Mouse (Mus musculus) thymus, postnatal 14 days (tissue): Measurements from ENCODE around the gene Dennd5a.
"Not testable (repeated sequence)": the region's sequence is repeated elsewhere in the genome, so short reads cannot be mapped to it uniquely, and the experiment has no call there.

Experiments used
- DNase-seq: peaks from one replicate; pipeline ENCODE4 v3.0.0; 2021

Dennd5a gene

DNA sequence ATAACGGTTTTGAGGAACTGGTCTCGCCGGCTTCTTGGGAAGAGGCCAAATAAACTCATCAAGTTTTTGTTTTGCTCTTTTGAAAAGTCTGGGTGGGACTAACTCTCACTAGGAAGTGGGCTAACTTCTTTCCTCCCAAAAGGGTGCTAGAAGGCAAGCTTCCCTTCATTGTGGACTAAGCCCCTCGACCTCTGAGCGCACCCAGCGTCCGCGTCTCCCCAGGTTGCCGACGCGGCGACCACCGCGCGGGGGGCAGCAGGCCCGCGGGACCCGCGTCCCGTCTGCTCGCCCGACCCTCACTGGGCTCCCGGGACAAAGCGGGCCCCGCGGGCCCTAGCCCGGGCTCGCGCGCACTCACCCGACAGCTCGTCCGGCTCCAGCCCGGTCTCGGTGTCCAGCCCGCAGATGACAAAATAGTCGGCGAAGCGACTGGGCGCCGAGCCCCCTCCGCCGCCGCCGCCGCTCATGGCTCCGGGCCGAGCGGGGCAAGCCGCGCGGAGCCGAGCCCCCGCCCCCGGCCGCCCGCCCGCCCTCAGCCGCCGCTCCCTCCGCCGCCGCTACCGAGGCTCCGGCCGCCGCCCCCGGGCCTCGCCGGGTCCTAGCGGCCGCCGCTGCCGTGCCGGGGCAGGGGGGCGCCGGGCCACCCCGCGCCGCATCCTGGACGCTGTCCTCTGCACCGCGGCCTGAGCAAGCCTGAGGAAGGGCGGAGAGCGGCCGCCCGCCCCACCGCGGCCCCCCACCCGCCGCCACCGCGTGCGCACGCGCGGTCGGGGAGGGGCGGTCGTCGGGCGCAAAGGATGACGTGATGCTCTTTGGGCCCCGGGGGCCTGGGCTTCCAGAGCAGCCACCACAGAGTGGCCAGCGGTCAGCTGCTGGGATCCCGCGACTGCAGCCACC, at the start of gene Dennd5a:
TSS of gene Dennd5a (minus strand) at position 755 of the 897 bp plus-strand sequence.
- DNase-seq = peak; percentile 58

DNA sequence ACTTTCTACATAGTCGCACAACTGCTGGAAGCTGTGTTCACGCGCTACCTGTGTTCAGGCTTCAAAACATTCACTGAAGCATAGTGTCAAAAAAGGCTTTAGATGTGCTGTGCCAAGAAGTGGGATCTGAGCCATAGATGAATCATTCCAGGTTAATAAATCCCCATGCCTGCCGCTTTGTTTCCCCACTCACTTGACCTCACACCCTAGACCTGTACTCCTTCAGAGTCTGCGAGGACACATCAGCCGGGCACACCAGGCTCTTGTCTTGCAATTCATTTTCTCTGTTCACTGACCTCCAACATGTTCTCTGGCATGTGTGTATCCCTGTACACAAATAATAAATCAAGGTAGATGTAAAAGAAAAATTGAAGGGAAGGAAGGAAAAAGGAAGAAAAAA, 48.8 kb upstream of the Dennd5a start:
- no peak for DNase-seq

DNA sequence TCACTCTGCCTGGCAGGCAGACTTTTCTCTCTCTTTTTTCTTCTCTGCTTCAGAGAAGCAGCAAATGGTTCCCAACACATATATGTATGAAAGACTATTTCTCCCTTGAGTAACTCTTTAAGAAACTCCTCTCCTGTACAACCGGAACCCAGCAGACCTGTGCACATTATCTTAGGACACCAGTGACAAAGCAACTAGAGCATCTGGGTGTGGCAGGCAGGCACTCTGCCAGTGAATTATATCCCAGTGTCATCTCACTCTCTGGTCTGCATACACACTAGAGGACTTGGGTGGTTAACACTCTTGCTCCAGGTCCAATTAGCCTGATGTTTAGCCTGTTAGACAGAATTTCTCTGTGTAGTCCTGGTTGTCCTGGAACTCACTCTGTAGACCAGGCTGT, 48.2 kb upstream of the Dennd5a start:
- DNase-seq = no peak

GRCm38 (mm10) chr7:110006471-110007195, 46.4 kb upstream of the Dennd5a start:
- no peak for DNase-seq

DNA sequence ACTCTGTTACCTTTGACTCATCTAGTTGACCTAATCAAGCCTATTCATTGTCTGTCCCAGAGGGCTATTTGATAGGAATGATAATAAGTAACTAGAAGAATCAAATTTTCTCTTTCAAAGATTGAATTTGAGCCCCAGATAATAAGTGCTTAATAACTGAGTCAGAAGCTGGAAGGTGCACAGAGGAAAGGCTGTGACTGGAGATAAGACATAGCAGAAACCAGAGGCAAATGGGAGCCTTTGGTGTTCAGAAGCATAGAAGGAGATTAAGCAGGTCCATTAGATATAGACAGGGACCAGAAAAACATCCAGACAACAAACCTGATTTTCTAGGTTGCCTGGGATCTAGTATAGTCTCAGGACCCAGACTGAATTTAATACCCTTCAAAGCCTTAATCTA, 45.7 kb upstream of the Dennd5a start:
- DNase-seq = no peak

DNA sequence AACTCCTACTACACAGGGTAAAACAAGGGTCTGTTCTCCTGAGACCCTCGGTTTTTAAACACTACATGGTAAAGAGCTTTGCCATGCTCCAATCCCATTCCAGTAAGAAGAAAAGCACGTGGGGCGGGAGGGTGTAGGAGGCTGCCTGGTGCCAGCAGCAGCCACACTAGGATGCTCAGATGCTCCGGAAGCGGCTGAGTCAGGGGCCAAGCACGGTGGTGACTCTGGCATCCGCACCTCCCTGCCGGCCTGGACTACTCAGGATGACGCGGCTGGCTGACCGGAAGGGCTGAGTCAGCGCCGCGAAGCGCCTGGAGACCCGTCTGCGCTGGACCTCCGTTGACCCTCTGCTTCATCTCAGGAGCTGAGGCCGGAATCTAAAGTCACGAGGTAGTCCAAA, 42.7 kb upstream of the Dennd5a start:
- no peak for DNase-seq

DNA sequence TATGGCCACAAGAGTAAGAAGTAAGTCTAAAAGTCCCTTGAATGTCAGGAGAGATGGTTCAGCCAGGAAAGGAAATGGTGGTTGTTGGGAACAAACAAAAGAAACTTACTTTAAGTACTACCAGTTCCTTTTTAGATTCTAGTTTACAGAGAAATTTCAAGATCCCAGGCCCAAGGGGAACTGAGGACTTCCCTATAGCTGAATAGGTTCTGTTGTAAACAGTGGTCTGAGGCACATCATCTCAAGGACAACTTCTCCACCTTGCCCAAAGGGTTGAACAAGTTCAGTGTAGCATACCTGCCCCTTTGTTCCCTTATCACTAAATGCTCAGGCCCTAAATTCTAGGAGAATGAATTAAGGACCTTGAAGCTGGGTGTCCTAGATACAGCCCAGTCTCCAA, 41.8 kb upstream of the Dennd5a start:
- DNase-seq = no peak

- DNase-seq = no peak
These were observed 38.1 kb upstream of the Dennd5a start for GRCm38 (mm10) chr7:109998388-109998787.

DNA sequence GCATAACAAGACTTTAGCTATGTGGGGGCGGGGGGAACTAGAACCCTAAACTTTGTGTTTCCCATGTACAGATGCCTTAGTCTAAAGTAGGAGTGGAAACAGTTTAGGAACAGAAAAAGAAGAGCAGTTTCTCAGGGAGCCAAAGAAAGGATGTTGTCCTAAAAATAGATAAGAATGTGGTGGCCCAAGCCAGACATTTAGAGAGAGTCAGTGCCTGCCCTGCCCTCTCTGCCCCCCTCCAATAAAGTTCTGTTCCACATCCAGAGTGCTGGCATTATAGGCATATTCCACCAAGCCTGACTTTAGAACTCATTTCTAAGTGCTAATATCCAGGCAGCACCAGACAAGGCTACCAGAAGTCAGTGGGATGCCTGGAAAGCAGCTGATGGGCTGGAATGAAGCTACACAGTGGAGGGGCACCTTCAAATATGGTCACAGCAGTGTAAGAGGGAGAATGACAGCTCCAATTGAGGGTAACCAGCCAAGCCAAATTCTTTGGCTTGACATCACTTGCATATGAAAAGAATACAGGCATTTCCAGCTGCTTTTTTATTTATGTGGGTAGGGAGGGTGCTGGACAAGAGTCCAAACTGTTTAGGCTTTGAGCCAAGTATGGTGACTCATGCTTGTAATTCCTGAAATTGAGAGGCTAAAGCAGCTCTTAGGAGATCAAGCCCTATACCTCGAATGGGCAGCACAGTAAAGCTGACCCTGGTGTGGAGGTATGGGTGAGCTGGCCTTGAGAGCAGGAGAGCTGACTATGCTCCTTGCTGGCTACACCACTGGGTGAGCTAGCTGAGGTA, 33.1 kb upstream of the Dennd5a start:
- DNase-seq = no peak

GRCm38 (mm10) chr7:109991286-109991685, 31.0 kb upstream of the Dennd5a start:
- no peak for DNase-seq

DNA sequence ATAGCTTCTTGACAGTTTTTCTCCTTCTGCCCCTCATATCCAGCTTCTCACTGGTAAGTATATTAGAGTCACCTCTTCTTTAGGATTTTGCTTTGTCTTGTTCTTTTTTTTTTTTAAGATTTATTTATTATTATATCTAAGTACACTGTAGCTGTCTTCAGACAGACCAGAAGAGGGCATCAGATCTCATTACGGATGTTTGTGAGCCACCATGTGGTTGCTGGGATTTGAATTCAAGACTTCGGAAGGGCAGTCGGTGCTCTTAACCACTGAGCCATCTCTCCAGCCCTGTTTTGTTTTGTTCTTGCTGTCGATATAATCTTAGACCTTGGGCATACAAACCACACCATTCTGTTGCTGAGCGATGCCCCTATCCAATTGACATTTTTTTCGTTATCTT, 26.5 kb upstream of the Dennd5a start, which contains the start of gene Tmem41b:
TSS of gene Tmem41b (minus strand) at position 155 of the 400 bp plus-strand sequence.
- peak; percentile 33 for DNase-seq

DNA sequence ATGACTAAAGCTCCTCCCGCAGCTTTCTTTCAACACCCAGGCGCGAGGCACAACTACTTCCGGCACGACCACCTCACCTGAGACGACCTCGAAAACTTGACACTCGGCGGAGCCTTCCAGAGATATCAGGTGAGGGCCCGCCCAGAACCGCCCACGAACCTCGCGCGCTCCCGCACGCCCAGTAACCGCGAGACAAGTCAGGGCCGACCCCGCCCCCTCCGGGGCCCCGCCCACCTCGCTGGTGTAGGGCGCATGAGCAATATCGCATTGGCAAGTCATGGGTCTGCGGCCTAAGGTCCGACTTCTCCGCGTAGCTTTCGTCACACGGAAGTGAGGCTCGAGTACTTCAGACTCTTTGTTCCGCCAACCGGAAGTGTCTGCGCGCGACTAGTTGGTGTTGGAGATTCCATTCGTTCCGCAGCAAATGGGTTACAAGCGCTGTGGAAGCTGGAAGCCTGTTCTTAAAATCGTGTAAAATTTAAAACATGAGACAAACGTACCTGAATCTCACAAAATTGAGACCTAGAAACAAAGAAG, 25.9 kb upstream of the Dennd5a start:
- peak; percentile 100 for DNase-seq

GRCm38 (mm10) chr7:109985661-109986132, 25.4 kb upstream of the Dennd5a start:
- DNase-seq = no peak

GRCm38 (mm10) chr7:109984608-109985007, 24.3 kb upstream of the Dennd5a start:
- DNase-seq = not testable (repeated sequence)

DNA sequence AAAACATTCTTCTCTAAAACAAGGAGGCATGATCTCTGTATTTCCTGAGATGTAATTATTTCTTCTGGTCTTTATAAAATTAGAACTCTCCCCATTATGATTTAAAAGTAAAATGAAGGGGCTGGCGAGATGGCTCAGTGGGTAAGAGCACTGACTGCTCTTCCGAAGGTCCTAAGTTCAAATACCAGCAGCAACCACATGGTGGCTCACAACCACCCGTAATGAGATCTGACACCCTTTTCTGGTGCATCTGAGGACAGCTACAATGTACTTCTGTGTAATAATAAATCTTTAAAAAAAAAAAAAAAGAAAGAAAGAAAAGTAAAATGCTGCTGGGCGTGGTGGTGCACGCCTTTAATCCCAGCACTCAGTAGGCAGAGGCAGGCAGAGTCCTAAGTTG, 16.9 kb upstream of the Dennd5a start:
- peak; percentile 45 for DNase-seq

DNA sequence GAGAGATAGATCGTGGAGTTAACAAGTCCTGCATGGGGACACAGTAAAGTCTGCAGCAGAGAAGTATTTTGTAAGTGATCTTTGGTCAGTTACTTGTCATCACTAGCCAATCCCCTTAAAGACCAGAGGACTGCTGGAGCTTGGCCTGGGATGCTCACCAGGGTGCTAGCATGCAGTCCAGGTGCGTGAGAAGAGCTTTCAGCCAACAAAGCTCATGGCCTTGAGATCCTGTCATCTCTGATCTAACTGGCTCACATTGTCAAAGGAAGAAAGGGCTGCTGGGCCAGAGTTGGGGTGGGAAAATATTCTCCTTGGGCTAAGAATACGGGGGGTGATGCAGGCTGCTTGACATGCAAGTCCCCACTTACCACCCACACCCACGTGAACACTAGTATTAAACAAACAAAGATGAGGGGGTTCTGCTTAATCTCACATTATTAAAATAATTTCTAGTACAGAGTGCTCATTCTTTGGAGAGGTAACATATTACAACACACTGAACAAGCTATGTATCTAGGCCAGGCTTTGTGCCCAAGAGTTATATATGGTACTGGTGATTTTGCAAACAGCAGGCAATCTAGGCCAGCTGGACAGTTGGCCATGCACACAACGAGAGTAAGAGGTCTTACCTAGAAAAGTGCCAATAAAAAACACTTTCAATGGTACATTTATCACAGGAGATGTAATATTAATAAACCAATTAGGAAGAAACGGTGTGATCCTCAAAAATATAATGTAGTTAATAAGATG, 15.9 kb upstream of the Dennd5a start:
- DNase-seq = no peak

DNA sequence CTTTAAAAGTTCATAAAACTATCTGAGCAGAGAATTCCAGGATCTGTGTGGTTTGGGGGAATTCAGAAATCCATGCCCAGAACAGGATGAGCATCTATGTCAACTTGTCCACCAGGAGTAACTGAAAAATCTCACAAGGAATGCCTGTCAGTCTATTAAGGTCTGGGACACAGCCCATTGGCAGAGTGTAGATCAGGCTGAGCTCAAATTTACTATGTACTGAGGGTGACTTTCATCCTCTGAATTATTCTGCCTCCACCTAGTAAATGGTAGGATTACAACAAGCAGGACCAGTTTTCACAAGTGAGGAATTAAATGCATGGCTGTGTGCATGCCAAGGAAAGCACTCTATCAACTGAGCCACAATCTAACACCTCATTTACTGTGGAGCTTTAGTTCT, 9.3 kb upstream of the Dennd5a start:
- DNase-seq = no peak

GRCm38 (mm10) chr7:109968924-109969450, 8.7 kb upstream of the Dennd5a start:
- DNase-seq = peak; percentile 15

- no peak for DNase-seq
These were observed 7.7 kb upstream of the Dennd5a start for GRCm38 (mm10) chr7:109967805-109968579.

GRCm38 (mm10) chr7:109965658-109966057, 5.4 kb upstream of the Dennd5a start:
- DNase-seq = no peak

- no peak for DNase-seq
These were observed 3.4 kb upstream of the Dennd5a start for GRCm38 (mm10) chr7:109963707-109964106.
